Mouse (Mus musculus) olfactory bulb, adult 2 months (tissue): Measurements from ENCODE around the gene Rcor2.

ENCODE experiments used
- CTCF ChIP-seq: fragments of 200-500 bp; IDR thresholded peaks from 2 replicates; pipeline ENCODE4 v1.5.1; 2012; ENCODE audit warnings: low read depth, mild to moderate bottlenecking, low read length, moderate library complexity; ENCODE audit not compliant: insufficient read depth
- POLR2A ChIP-seq: fragments of 200-500 bp; IDR thresholded peaks from 2 replicates; pipeline ENCODE4 v1.6.1; 2012; ENCODE audit warnings: mild to moderate bottlenecking, low read depth, low read length, moderate library complexity; ENCODE audit not compliant: insufficient read depth

GRCm38 (mm10) chr19:7267091-7267741 is at the start of gene Rcor2:
- TF ChIP-seq POLR2A (no peak), CTCF (no peak)
